Mouse (Mus musculus) 416B (cell line): Measurements from ENCODE around the gene Foxred2.
A peak's percentile ranks its signal among the peaks of the same experiment; 100 is the strongest.

ENCODE experiments used
- DNase-seq: peaks from one replicate; pipeline ENCODE4 v3.0.0; 2011; ENCODE audit warnings: low read depth

The Foxred2 gene

DNA sequence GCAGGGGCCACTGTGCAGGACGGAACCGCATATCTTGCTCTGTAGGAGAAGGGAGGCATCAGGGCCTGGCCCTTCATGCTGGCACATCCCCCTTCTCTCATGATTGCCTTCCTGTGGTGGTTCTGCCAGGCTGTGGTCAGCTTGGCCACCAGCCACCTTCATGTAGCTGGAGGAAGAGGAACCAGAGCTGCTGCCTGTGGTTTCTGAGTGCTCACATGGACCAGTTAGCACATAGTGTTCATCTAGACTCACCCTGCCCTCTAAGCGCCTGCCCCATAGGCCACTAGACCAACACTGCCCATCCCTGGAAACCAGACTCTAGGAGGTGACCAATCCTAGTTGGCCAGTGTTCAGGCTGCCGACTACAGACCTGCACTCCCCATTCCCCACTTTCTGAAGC lies 10.8 kb downstream of the Foxred2 start:
- DNase-seq: peak; percentile 98

DNA sequence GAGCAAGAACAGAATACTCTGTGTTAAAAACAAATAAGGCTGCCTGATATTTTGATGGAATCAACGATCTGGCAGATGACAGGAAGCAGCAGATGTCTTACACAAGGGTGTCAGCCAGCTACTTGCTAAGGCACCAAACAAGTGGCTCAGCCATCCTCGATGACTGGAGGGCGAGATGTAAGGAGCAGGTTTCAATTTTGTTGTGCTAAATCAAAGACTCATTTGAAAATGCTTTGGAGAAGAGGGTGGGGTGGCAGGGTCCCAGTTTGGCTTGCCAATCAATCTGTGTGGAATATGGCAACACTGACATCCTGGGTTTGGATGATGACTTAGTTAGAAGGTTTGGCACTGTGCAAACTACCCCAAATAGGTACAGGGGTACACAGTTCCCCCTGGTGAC lies 15.0 kb downstream of the Foxred2 start:
- DNase-seq: no peak

DNA sequence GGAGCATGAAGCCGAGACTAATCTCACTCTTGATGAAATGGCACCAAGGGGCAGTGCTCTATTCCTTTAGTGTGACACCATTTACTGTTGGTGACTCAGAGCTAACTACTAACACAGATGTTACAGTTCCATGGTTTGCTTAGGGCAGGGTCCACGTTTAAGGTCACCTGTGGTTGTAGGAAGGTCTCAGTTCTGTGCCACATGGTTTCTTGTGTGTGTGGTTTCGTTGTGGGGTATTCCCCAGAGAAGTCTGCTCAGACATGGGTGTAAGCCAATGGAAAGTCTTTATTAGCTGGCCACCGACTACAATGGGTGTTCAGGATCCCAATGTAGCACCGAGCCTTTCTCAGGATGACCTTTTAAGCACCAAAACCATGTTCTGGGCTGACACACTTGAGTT lies 18.0 kb downstream of the Foxred2 start:
- DNase-seq: no peak

DNA sequence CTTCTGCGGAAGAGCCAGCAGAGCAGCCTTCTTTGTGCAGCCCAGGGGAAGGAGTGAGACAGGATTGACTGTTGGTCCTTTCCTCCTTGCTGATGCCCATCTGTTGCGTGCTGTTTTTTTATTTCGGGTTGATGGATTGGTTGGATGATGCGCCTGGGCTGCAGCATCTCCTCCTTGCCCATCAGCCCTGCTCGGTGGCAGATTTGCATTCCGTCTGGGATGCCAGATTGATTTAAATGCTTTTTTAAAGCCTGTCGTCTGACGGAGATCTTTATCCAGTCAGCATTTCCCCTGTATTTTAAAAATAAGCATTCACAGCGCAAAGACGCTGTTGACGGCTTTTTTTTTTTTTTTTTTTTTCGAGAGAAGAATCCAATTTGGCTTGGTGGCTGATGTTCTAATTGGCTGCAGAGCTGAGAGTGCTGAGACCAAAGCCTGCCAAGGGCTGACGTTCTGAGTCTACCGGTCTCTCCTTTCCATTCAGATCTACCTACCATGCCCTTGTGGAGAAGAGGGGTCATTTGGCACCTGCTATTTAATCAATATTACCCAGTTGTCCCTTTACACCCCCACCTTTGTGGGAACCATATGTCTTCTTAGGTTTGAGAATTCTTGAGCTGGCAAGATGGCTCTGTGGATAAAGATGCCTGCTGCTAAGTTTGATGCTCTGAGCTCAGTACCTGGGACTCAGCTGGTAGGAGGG lies 20.7 kb downstream of the Foxred2 start:
- DNase-seq: no peak

DNA sequence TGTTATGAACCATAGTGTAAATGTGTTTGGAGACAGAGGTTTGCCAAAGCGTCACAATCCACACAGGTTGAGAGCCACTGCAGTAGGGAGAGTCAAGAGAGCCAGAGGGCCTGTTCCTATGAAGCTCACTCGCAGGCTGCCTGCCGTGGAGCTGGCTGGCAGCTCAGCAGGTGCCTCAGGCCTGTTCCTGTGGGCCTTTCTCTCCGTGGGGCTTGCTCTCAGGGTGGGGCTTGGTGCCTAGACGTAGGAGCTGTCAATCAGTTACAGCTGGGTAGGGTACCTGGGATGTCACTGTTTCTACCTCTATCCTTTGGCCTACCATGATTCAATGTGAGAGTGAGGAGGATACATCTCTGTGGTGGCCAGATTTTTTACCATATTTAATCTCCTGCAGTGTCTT lies 21.6 kb downstream of the Foxred2 start:
- DNase-seq: no peak

DNA sequence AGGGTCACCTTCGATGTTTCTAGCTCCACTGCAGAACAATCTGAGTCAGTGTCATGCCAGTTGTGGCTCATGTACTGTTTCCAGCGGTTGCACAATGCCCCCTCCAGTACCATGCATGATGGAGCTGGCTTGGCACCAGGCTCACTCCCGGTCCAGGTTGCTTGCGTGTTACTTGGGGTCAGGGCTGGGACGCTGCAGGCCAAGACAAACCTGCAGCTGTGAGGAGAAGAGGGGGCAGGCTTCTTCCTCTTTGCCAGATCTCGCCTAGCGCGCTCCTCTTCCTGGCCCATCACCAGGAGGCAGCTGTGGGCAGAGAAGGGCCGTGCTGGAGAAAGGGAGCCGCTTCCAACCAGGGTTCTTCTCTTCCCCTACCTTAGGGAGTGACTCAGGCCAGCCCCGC lies 22.2 kb downstream of the Foxred2 start:
- DNase-seq: no peak

DNA sequence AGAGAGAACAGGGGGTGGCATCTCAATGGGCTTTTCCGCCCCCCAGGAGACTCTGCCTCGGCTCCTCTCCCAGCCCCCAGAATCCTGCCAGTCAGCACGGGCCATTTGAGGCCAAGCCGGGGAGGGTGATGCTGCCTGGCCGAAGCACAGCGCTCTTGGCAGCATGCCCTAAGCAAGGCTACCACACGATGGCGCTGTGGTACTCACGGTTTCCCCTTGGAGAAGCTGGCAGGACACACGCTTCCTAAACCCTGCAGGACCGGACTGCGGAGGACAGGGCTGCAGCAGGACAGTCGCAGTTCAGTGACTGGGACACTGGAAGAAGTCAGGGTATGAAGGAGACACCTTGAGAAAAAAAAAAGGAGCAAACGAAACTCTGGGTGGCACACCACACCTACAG lies 22.8 kb downstream of the Foxred2 start:
- DNase-seq: peak; percentile 92

DNA sequence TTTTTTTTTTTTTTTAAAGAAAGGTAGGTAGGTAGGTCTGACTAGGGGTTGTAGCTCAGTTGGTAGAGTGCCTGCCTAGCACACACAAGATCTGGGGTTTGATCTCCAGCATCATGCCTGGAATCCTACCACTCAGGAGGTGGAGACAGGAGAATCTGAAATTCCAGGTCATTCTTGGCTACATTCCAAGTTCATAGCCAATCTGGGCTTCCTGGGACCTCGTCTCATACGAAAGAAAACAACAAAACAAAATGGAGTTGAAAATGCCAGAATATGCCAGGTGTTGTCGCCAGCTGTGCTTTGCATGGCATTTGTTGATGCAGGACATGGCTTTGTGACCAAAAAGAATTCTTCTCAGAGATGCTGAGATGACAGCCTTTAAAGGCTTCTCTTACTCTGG lies 23.3 kb downstream of the Foxred2 start:
- DNase-seq: no peak

DNA sequence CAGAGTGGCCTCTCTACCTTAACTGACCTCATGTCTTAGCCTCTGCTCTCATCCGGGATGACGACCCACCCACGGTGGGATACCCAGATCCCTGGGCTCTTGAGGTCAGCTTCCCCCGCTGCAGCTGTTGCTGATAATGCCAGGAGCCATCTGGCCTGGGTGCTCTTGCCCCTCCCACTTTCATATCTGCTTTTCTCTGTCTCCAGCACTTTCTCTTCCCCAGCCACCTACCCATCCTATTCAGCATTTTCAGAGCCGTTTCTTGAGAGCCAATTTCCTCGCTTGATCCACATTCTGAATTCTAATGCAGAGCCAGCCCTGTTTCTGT lies 24.9 kb downstream of the Foxred2 start:
- DNase-seq: no peak

DNA sequence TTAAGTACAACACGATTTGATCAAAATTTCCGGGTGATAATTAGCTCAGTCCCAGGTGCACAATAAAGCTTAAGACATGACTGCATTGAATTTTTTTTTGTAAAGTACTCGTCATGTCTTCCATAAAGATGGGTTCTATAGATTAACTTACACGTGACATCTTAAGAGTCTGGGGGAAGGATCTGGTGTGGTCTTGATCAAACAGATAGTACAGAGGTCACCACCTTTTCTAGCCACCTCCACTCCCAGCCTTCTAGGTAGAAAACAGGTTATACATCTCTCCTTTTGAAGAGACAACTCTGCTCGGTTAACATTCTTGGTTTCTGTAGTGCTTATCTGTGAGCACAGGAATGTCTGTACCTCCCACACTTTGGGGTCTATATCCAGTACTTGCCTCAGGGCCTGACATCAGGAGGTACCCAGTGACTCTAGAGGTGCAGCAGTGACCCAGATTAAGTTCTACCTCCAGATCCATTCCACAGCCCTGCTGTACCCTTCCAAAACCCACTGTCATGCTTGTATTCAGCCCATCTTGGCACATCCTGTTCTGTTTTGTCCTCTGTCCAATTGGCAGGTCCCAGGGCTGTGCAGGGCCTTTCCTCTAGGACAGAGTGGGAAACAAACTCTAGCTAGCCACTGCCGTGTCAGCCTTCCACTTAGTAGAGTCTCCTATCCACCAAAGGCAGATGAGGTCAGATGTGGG lies 25.4 kb downstream of the Foxred2 start:
- DNase-seq: no peak

DNA sequence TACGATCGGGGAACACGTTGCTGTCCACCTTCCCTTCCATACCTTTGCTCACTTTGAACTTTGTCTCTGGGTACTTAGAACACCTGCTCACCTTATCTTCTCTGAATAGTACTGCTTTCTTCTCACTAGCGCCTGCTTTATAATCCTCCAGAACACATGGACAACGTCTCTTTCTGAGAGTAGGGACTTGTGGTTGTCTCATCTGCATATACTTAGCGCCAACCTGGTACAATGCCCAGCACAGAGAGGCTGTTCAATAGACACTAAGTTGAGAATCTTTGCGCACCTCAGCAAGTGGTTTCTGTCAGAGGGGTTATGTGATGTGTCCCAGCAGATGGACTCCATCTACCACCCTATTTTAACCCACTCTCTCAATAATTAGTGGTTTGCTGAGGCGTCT lies 26.7 kb downstream of the Foxred2 start:
- no peak for DNase-seq

DNA sequence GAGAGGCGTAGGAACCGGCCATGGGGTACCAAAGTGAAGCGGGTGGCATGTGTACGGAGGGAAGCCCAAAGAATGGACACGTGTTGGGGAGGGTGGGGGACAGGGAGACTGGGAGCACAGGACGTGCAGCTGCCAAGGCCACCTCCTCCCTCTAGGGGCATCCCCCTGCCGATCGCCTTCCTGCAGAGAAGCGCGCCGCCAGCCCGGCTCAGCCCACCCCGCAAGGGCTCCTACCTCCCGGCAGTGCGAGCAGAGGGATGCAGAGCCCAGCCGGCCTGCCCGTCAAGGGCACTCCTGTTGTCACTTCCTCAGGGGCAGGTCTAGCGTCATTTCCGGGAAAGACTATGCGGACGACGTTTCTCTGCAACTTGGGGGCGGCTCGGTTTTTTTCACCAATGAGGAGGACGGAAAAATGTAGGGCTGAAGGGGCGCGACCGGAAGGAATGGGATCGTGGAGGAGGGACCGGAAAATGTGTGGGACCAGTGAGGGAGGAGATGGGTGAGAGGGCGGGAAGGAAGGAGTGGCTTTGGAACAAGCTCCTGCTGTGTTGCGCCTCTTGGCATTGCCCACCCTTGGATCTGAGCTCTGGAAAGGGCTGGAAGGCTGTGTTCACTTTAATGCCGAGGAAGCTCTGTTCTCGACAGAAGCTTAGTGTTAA lies 27.7 kb downstream of the Foxred2 start, which contains the start of gene Txn2:
Txn2 (minus strand) TSS at position 334 of the 659 bp plus-strand sequence.
- peak; percentile 100 for DNase-seq

DNA sequence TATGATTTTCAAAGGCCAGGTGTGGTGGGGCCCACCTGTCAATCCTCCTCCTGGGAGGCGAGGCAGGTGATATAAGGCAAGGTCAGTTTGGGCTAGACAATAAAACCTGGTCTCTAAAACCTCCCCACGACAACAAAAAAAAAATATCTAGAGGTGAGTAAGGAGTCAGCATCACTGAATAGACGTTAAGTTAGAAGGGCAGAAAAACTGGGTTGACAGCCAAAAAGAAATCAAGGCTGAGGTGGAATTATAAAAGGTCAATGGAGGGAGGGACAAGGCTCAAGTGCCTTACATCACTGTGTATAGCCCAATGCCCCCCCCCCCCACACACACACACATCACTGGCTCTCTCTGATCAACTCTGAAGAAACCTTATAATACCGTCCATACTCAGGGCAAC lies 28.4 kb downstream of the Foxred2 start:
- DNase-seq: no peak

DNA sequence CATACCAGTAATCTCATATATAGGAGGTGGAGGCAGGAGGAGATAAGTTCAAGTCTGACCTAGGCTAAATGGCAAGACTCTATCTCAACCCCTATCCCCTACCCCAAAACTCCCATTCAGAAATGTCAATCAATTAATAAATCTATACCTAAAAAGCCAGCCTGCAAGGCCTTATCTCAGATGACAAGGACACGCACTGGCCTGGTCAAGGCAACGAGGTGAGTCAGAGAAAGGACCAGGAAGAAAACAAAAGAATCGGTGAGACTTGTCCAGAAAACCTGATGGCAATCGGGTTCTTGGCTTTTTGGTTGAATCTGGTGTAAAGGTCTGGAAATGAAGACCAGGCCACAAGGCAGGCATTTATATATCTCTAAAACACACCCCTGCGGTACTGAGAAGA lies 29.6 kb downstream of the Foxred2 start:
- no peak for DNase-seq

DNA sequence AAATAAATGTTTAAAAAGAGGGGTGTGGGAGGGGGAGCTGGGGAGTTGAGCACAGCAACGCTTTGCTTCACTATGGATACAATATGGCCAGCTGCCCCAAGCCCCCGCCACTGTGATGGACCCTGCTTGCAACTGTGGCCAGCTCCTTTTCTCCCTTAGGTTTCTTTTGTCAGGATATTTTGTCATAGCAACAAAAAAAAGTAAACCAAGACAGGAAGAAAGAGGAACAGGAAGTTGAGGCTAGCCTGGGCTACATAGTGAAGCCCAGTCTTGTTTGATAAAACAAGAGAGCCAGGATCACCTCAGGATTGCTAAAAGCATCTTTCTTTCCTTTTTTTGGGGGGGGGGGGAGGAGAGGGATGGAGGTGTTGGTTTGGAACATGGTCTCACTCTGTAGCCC lies 31.3 kb downstream of the Foxred2 start:
- peak; percentile 33 for DNase-seq

DNA sequence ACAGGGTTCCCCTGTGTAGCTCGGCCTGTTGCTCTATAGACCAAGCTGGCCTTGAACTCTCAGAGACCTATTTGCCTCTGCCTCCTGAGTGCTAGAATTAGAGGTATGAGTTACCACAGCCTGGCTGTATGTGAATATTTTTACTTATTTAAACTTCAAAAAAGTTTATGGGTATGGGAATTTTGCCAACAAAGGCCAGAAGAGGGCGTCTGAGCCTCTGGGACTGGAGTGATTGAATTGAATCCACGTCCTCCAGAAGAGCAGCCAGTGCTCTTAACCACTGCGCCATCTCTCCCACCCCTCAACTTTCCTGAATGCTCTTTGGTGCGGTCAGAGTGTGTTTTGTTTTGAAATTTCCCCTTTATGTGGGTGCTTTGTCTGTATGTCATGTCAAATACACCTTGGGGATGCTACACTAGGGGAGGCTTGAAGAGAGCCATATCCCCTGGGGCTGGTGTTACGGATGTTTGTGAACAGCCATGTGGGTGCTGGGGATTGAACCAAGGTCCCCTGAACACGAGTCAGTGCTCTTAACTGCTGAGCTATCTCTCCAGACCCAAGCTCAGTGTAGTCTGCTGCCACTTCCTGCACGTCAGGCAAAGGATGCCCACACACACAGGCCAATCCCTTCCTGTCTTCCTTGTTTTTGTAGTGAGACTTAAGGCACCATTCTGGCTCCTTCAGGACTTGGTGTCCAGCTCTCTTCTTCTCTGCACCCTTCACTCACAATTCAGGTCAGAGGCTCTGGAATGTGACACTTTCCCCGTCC lies 33.1 kb downstream of the Foxred2 start:
- peak; percentile 43 for DNase-seq

DNA sequence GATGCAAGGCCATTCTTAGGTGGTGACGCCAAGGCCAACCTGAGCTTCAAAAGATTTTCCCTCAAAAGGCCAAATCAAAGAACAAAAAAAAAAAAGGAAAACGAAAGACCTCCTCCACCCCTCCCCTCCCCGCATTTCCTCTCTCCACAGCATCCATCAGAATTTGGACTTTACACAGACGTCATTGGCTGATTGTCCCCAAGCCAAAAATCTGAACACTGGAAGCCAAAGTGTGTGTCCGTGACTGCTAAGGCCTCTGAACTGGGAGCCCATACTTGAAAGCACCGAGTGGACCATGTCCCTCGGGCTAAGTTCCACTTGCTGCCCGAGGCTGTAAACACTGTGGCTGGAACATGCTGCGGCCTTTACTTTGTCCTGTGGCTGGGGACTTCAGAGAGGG lies 33.8 kb downstream of the Foxred2 start:
- no peak for DNase-seq

DNA sequence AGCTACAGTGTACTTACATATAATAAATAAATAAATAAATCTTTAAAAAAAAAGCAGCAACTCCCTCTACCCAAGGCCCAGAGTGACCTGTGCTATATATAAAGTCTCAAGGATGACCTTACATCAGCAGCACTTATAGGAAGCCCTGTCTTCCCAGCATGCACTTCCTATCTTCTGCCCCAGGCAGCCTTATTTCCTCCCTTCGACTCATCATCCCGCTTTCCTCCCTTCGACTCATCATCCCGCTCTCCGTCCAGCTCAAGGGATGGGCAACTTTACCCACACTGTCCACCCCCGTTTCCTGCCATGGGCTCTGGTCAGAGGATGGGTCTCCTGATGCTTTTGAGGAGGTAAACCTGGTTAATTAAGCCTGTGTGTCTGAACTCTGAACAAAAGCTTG lies 34.9 kb downstream of the Foxred2 start:
- DNase-seq: peak; percentile 59

DNA sequence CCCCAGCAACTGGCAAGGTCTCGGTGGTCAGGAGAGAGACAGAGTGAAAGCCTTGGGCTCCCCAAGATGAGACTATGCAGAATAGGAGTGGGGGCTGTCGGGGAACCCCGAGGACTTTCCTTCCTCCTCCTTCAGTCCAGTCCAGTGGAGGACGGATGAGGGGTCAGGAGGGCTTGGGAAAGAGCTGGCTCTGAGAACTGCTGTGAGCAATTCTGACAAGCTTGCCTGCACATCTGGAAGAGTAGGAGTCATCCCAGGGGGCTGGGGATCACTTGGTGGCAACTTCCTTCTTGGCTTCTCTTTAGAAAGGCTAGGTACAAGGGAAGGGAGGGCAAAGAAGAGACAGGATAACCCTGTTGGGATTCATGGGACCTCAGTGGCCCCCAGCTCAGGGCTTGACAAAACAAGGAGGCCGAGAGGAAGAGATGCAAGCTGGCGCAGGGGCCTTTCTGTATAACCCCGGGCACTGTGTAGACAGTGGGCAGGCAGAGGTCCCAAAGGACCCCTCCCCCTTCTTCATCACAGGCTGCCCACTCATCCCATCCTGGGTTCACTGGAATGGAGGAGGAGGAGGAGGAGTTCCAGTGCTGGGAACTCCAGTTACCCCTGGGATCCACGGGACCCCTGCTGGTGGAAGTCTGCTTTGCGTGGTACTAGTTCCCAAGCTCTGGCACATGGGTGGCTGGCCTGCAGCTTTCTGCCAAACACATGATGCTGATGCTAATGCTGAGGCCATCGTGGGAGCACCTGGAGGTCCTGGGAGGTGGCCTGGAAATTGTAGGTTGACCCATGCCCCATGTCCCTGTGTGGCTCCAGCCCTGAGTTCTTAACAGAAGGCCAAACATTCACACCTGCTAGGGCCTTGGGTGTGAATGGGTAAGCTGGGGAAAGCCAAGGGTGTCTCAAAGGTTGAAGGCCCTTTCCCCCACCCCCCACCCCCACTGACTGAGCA lies 35.7 kb downstream of the Foxred2 start:
- peak; percentile 34 for DNase-seq

DNA sequence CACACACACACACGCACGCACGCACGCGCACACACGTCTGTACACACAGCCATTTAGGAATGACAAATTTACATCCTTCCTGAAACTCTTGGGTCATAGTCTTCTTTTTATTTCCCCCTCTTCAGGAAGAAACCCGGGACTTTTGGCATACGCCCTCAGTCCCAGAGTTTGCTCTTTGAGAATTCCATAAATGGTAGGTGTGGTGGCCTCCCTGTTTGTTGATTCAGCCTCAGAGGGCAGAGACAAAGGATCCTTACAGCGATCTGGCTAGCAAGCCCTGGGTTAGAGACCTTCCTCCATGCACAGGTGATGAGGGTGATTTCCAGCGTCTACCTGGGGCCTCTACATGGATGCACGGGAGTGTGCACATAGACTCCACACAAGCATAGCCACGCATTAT lies 37.1 kb downstream of the Foxred2 start:
- no peak for DNase-seq

DNA sequence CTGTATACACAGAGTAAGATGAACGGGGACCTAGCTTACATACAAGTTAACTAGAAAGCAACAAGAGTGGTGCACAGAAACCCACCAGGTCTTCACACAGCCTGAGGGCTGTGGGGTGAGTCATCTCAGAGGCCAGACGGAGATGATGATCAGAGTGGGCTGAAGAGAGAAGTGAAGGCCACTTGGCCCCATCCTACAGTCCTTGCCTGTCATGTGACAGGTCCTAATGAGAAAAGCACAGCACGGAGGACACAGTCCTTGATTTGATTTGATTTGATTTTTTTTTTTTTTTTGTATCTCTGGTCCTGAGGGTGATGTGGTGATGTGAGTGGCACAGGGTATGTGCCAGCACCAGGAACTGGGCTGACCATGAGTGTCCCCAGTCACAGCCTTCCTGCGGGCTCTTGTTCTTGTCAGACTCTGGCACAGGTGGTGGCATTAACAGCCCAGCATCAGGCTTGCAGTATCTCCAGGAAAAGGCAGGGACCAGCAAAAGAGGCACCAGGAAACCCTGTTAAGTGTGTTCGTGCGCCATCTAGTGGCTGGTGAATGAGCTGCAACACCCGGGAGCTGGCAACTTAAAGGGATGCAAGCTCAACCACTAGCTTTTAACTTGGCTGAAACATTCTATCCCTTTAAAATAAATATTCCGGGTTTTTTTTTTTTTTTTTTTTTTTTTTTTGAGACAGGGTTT lies 39.5 kb downstream of the Foxred2 start:
- peak; percentile 90 for DNase-seq
